Mouse (Mus musculus): ENCODE results near the gene Accs. TPM values are rescaled to one million over a fixed set of nuclear protein-coding genes. Genes with fewer than 3 reads are reported as not detected.

The Accs gene
- polyA plus RNA-seq, 1 experiment: 26.1 TPM

GRCm38 (mm10) chr2:93785432-93785798, 64.3 kb downstream of the Accs start:
- no peak overlapping the region for H3K4me3 ChIP-seq (ENCODE audit: insufficient read depth, low read length)
- no peak overlapping the region for H3K27ac ChIP-seq (ENCODE audit: insufficient read depth, low read depth, low read length)
- H3K4me1 ChIP-seq (ENCODE audit: control insufficient read depth, insufficient read depth, low read length): 0 out of 2 replicates have a peak, but pooled peaks cover 3% of the 10 kb centered on the region
- TF ChIP-seq CTCF (IDR thresholded peaks at IDR 0.05; ENCODE audit: low read depth, low read length): no peak
- TF ChIP-seq POLR2A (IDR thresholded peaks at IDR 0.05; ENCODE audit: borderline replicate concordance, low read depth, low read length): no peak

DNA sequence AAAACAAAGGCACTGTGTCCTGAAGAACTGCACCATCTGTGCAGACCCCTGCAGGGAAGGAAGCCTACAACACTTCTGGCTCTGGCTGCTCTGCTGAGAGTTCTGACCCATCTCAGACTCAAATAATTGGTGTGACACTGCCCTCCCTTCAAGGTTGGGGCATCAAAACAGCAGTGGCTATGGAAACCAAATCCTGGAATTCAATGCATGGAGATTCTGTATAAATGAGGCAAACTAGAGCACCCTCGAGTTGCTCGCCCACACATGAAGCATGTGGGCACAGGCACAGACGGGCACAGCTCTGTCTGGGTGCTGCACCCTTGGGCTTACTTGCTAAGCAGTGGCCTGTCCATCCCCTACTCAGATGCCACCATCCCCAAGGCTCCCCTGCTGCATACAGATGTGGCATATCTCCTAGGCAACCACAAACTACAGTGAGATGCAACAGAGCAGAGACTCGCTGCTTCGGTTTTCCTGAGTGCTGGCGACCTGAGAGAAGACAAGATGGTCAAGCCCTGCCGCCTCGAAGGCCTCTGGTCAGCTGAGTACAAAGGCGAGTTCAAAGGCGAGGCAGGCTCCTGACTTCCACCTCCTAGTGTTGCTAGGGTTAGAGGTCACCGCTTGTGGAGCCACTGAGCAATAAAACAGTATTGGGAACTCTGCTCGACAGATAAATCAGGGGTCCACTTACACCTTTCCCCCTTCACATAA, 64.9 kb downstream of the Accs start:
- 0 out of 2 replicates have a peak, but pooled peaks cover 3% of the 10 kb centered on the region for H3K4me1 ChIP-seq (ENCODE audit: control insufficient read depth, insufficient read depth, low read length)
- TF ChIP-seq CTCF (IDR thresholded peaks at IDR 0.05; ENCODE audit: low read depth, low read length) (no peak), POLR2A (IDR thresholded peaks at IDR 0.05; ENCODE audit: borderline replicate concordance, low read depth, low read length) (no peak)
- no peak overlapping the region for H3K4me3 ChIP-seq (ENCODE audit: insufficient read depth, low read length)

DNA sequence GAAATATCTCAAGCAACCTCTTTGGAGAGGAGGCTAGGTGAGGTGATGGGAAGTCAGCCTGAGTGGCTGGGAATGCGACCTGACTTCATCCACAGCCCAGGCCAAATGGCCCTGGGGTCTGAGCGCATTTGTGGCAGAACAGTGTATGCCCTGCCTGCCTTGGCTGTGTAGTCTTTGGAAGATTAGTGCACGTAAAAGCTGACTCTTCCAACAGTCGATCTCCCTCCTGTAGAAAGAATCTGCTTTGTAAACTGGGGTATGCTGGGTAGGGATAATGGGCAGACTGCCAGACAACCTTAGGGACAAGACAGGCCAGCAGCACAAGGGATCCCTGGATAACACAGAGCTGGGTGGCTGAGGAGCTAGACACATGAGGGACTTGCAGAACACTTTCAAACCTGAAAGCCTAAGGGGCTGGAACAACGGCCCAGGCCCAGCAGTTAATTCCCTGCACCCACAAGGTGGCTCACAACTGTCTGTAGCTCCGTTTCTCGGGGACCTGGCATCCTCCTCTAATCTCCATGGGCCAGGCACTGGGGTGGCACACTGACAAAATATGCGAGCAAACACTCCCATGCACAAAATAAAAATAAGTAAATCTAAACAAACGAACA, 65.7 kb downstream of the Accs start:
- TF ChIP-seq CTCF (IDR thresholded peaks at IDR 0.05; ENCODE audit: low read depth, low read length) (no peak), POLR2A (IDR thresholded peaks at IDR 0.05; ENCODE audit: borderline replicate concordance, low read depth, low read length) (no peak)
- H3K27ac ChIP-seq (ENCODE audit: insufficient read depth, low read depth, low read length): no peak overlapping the region
- no peak overlapping the region for H3K4me3 ChIP-seq (ENCODE audit: insufficient read depth, low read length)
- 0 out of 2 replicates have a peak, but pooled peaks cover 3% of the 10 kb centered on the region for H3K4me1 ChIP-seq (ENCODE audit: control insufficient read depth, insufficient read depth, low read length)

More for the DNA sequence above, 64.9 kb downstream of the Accs start:
- no peak overlapping the region for H3K27ac ChIP-seq (ENCODE audit: insufficient read depth, low read depth, low read length)

Other genes with a start within 250 kb of the Accs start
- gene Alx4, start 207.6 kb downstream of the Accs start, polyA plus RNA-seq (2012; ENCODE audit: insufficient read depth, insufficient read length, missing spikeins): not detected in 2 replicates
- 33.1 and 43.7 TPM in 2 replicates for gene Ext2, start 27.4 kb downstream of the Accs start, polyA plus RNA-seq (2012; ENCODE audit: insufficient read depth, insufficient read length, missing spikeins)
- not detected in 2 replicates for gene Accsl, start 19.2 kb upstream of the Accs start, polyA plus RNA-seq (2012; ENCODE audit: insufficient read depth, insufficient read length, missing spikeins)
- gene Gm13889, start 107.3 kb upstream of the Accs start, polyA plus RNA-seq (2012; ENCODE audit: insufficient read depth, insufficient read length, missing spikeins): not detected in 2 replicates
- not detected in 2 replicates for gene Gm27027, start 146.4 kb upstream of the Accs start, polyA plus RNA-seq (2012; ENCODE audit: insufficient read depth, insufficient read length, missing spikeins)
- gene Alkbh3, start 160.9 kb upstream of the Accs start, polyA plus RNA-seq (2012; ENCODE audit: insufficient read depth, insufficient read length, missing spikeins): 37.4 and 38.8 TPM in 2 replicates

All from bone marrow macrophage, adult 2 months (primary cell).